Comparison of ENCODE assay signal across 1 mouse cellular context in genomic region chr15:83071752-83072151, GRCm38 (mm10).
TF ChIP-seq lines count a peak whose summit lies in the region.

No protein-coding gene starts in this region.

TF ChIP-seq in CH12.LX, 34 proteins besides CTCF, POLR2A, EP300 and RAD21:
- no peak for TF ChIP-seq ELF1 (IDR thresholded peaks at IDR 0.05; ENCODE audit: low read depth, low read length)
- no peak for TF ChIP-seq IRF4 (IDR thresholded peaks at IDR 0.05; ENCODE audit: low read depth, low read length)
- no peak for TF ChIP-seq MAFK (IDR thresholded peaks at IDR 0.05; ENCODE audit: insufficient replicate concordance, low read length)
- TF ChIP-seq GABPA (IDR thresholded peaks at IDR 0.05; ENCODE audit: insufficient replicate concordance, low read depth, low read length), result no peak
- TF ChIP-seq POLR2AphosphoS2 (IDR thresholded peaks at IDR 0.05; ENCODE audit: low read depth, low read length), result no peak
- no peak for TF ChIP-seq E2F4 (IDR thresholded peaks at IDR 0.05; ENCODE audit: insufficient replicate concordance, low read depth, low read length)
- no peak for TF ChIP-seq USF1 (IDR thresholded peaks at IDR 0.05; ENCODE audit: low read depth, low read length)
- TF ChIP-seq NRF1 (IDR thresholded peaks at IDR 0.05; ENCODE audit: low read depth, low read length), result no peak
- TF ChIP-seq PAX5 (IDR thresholded peaks at IDR 0.05; ENCODE audit: low read length), result no peak
- TF ChIP-seq ZC3H11A (IDR thresholded peaks at IDR 0.05; ENCODE audit: low read depth, low read length), result no peak
- TF ChIP-seq UBTF (IDR thresholded peaks at IDR 0.05; ENCODE audit: low read depth, low read length), result no peak
- TF ChIP-seq TCF12 (IDR thresholded peaks at IDR 0.05; ENCODE audit: low read depth, low read length), result no peak
- TF ChIP-seq USF2 (conservative IDR thresholded peaks at IDR 0.05; ENCODE audit: low read depth, low read length), result no peak
TF ChIP-seq in CH12.LX: peak in this region for 0.
